Mouse (Mus musculus): ENCODE results near the gene N4bp2l2. TPM values are rescaled to one million over a fixed set of nuclear protein-coding genes. Genes with fewer than 3 reads are reported as not detected.
A peak's percentile ranks its signal among the peaks of the same experiment; 100 is the strongest.

Gene N4bp2l2
- total and polyA plus RNA-seq, 3 experiments = 53.1 to 84.4 (median 80.0) TPM

DNA sequence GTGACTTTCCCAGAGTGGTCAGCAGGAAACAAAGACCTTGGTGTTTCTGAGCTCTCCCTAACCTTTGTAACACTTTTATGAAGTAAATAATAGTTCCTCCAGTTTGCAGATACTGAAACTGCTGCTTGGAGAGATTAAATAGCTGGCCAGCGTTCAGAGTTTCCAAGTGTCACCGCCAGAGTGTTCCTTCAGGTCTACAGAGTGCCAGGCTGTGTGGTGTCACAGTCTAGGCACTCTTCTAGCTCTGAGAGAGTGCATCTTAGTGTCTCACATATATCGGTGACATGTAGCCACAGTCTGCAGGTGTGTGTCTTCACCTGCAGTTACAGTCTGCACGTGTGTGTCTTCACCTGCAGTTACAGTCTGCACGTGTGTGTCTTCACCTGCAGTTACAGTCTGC, 82.8 kb downstream of the N4bp2l2 start:
- H3K27ac ChIP-seq (ENCODE audit: insufficient read depth, low read depth) = 0 out of 2 replicates have a peak overlapping the region, but pooled peaks have one; percentile 13
- in situ Hi-C loops (cut with MboI; ENCODE audit: low pct_ligation_motif_present, low pct_unique_long_range_greater_than_20kb, low sequenced_read_pairs) = no loop called here
- DNase-seq (ENCODE audit: extremely low read depth) = no peak
- peaks cover 13 to 16% of the 10 kb centered on the region in 2 experiments for H3K4me1 ChIP-seq (ENCODE audit: control insufficient read depth in 1 of 2, insufficient read depth in 2 of 2)
- TF ChIP-seq CHD1 (IDR thresholded peaks at IDR 0.05; ENCODE audit: low read depth, low read length) (no peak), USF1 (IDR thresholded peaks at IDR 0.05; ENCODE audit: low read depth, low read length) (no peak), CHD2 (IDR thresholded peaks at IDR 0.05; ENCODE audit: low read length) (no peak), ZC3H11A (IDR thresholded peaks at IDR 0.05; ENCODE audit: low read depth, low read length) (no peak), USF2 (conservative IDR thresholded peaks at IDR 0.05; ENCODE audit: low read depth, low read length) (no peak), TBP (conservative IDR thresholded peaks at IDR 0.05; ENCODE audit: low read depth, low read length) (no peak), POLR2AphosphoS2 (IDR thresholded peaks at IDR 0.05; ENCODE audit: low read depth, low read length) (no peak), RCOR1 (conservative IDR thresholded peaks at IDR 0.05; ENCODE audit: low read depth, low read length) (no peak), MXI1 (IDR thresholded peaks at IDR 0.05; ENCODE audit: low read depth, low read length) (no peak), GABPA (IDR thresholded peaks at IDR 0.05; ENCODE audit: insufficient replicate concordance, low read depth, low read length) (no peak), ZMIZ1 (IDR thresholded peaks at IDR 0.05; ENCODE audit: low read depth, low read length) (no peak), CTCF (conservative IDR thresholded peaks at IDR 0.05 in 1 of 2, IDR thresholded peaks at IDR 0.05 in 1 of 2; ENCODE audit: low read depth in 2 of 2, low read length in 2 of 2) (no peak), SIN3A (IDR thresholded peaks at IDR 0.05; ENCODE audit: low read length) (no peak), EP300 (IDR thresholded peaks at IDR 0.05; ENCODE audit: low read length) (no peak), MYC (IDR thresholded peaks at IDR 0.05; ENCODE audit: low read depth, low read length) (no peak), MEF2A (IDR thresholded peaks at IDR 0.05; ENCODE audit: borderline replicate concordance, low read depth, low read length) (no peak)
- H3K4me2 ChIP-seq (ENCODE audit: insufficient read depth, low read depth, poor library complexity, severe bottlenecking) = no peak overlapping the region
- no peak overlapping the region for H3K9ac ChIP-seq (ENCODE audit: insufficient read depth, low read depth)
- H3K79me2 ChIP-seq (replicated peaks; ENCODE audit: control insufficient read depth, extremely low read depth, insufficient read depth, poor library complexity, severe bottlenecking) = no peaks in the 10 kb centered on the region
- H3K4me3 ChIP-seq (replicated peaks in 1 of 3; ENCODE audit: low read depth in 2 of 3, low read length in 2 of 3, poor library complexity in 1 of 3) = no peak overlapping the region
- no peaks in the 10 kb centered on the region for H3K9me3 ChIP-seq (replicated peaks; ENCODE audit: low read length)
- no peaks in the 10 kb centered on the region for H3K27me3 ChIP-seq (replicated peaks)
- peaks cover 0 to 17% of the 10 kb centered on the region in 2 experiments for H3K36me3 ChIP-seq (replicated peaks in 1 of 2; ENCODE audit: control insufficient read depth in 1 of 2, insufficient read depth in 1 of 2, low read length in 1 of 2)
- dilution Hi-C loops (cut with MboI; ENCODE audit: extremely low pct_ligation_motif_present, extremely low pct_unique_long_range_greater_than_20kb, low sequenced_read_pairs) = no loop called here

DNA sequence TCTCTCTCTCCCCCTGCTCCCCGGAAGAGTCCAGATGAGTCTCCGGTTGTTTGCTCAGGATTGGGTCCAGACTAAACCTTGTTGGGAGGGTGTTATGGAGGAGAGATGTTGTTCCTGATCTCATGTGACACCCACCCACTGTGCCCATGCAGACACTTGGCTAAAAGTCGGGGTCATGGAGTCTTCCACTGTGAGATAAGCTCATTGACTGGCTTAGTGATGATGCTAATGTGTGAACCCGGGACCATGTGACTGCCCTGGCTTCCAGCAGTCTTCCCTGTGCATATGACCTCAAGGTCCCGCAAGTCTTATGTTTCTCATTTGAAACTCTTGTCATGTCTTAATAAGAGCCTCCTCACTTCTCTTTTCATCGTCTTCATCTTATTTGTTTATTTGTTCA, 84.8 kb downstream of the N4bp2l2 start:
- no peaks in the 10 kb centered on the region for H3K27me3 ChIP-seq (replicated peaks)
- no peak overlapping the region for H3K4me3 ChIP-seq (replicated peaks in 1 of 3; ENCODE audit: low read depth in 2 of 3, low read length in 2 of 3, poor library complexity in 1 of 3)
- in situ Hi-C loops (cut with MboI; ENCODE audit: low pct_ligation_motif_present, low pct_unique_long_range_greater_than_20kb, low sequenced_read_pairs) = no loop called here
- no peak for DNase-seq (ENCODE audit: extremely low read depth)
- no peak overlapping the region for H3K27ac ChIP-seq (ENCODE audit: insufficient read depth, low read depth)
- H3K4me1 ChIP-seq (ENCODE audit: control insufficient read depth in 1 of 2, insufficient read depth in 2 of 2) = peaks cover 13 to 16% of the 10 kb centered on the region in 2 experiments
- H3K9me3 ChIP-seq (replicated peaks; ENCODE audit: low read length) = no peaks in the 10 kb centered on the region
- dilution Hi-C loops (cut with MboI; ENCODE audit: extremely low pct_ligation_motif_present, extremely low pct_unique_long_range_greater_than_20kb, low sequenced_read_pairs) = no loop called here
- H3K79me2 ChIP-seq (replicated peaks; ENCODE audit: control insufficient read depth, extremely low read depth, insufficient read depth, poor library complexity, severe bottlenecking) = no peaks in the 10 kb centered on the region
- H3K36me3 ChIP-seq (replicated peaks in 1 of 2; ENCODE audit: control insufficient read depth in 1 of 2, insufficient read depth in 1 of 2, low read length in 1 of 2) = peaks cover 0 to 18% of the 10 kb centered on the region in 2 experiments
- TF ChIP-seq JUN (IDR thresholded peaks at IDR 0.05; ENCODE audit: insufficient read depth, low read depth, low read length) (no peak), BHLHE40 (IDR thresholded peaks at IDR 0.05; ENCODE audit: low read depth, low read length) (no peak), POLR2A (IDR thresholded peaks at IDR 0.05; ENCODE audit: low read depth, low read length) (no peak), POLR2AphosphoS2 (IDR thresholded peaks at IDR 0.05; ENCODE audit: low read depth, low read length) (no peak), MXI1 (IDR thresholded peaks at IDR 0.05; ENCODE audit: low read depth, low read length) (no peak), GABPA (IDR thresholded peaks at IDR 0.05; ENCODE audit: insufficient replicate concordance, low read depth, low read length) (no peak), IRF4 (IDR thresholded peaks at IDR 0.05; ENCODE audit: low read depth, low read length) (no peak), ZNF384 (IDR thresholded peaks at IDR 0.05; ENCODE audit: low read depth, low read length) (no peak), NRF1 (IDR thresholded peaks at IDR 0.05; ENCODE audit: low read depth, low read length) (no peak)
- no peak overlapping the region for H3K9ac ChIP-seq (ENCODE audit: insufficient read depth, low read depth)
- H3K4me2 ChIP-seq (ENCODE audit: insufficient read depth, low read depth, poor library complexity, severe bottlenecking) = no peak overlapping the region
